In the genomic region with DNA sequence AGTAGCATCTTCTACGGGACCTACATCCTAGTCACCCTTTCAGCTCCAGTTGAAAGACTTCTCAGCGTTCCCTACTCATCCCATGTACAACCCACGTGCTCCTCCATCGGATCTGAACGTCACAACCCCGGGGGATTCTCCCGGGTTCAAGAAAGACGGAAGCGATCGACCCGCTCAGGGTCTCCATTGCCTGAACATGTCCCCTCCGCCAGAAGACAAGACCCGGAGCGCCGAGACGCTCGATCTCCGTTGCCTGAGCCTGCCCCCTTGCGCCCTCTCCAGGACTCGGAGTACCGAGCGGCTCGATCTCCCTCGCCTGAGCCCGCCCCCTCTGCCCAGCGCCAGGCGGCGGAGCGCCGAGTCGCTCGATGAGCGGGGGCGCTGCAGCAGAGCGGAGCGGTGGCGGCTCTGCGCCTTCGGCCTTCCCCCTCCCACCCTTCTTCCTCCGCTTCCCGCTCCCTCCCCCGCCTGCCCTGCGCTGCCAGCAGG, we compare ENCODE assay signal across 8 mouse cellular contexts. TPM values are rescaled to one million over a fixed set of nuclear protein-coding genes. Genes with fewer than 3 reads are reported as not detected.
A peak's percentile ranks its signal among the peaks of the same experiment; 100 is the strongest.
DNase-seq lines count a peak whose midpoint lies in the region; ATAC-seq and TF ChIP-seq lines count a peak whose summit lies in the region.

A gene (plus strand): TSS at position 256 of the 489 bp plus-strand sequence.

- WGBS in cerebellum, adult 2 months = under 1% methylated on average over 42 of the region's 43 CpGs
- under 1% methylated on average over 38 of the region's 43 CpGs for WGBS in forebrain, postnatal 0 days
- 0% methylated on average over 25 of the region's 43 CpGs for WGBS in lung, postnatal 0 days

- DNase-seq in MEL (ENCODE audit: low read depth, low spot score) = peak; percentile 96
- DNase-seq in cerebellum, adult 2 months = peak; percentile 93 to 94
- peak; percentile 97 for DNase-seq in forebrain, postnatal 0 days
- DNase-seq in layer of hippocampus, adult 9-11 months = peak; percentile 92
- peak; percentile 97 for DNase-seq in lung, postnatal 0 days (ENCODE audit: low spot score)
- peak; percentile 88 for DNase-seq in ovary, postnatal 14 days (ENCODE audit: low spot score)
- DNase-seq in thymus, postnatal 14 days = peak; percentile 97

- no peaks in the 10 kb centered on the region for H3K9me3 ChIP-seq in MEL (replicated peaks; ENCODE audit: insufficient read depth, low read length)
- H3K9me3 ChIP-seq in forebrain, postnatal 0 days (ENCODE audit: low read length) = no peaks in the 10 kb centered on the region
- H3K9me3 ChIP-seq in lung, postnatal 0 days (ENCODE audit: low read length) = no peaks in the 10 kb centered on the region

- no peaks in the 10 kb centered on the region; the same call in 1 of the 2 replicates for H3K79me2 ChIP-seq in MEL (ENCODE audit: control insufficient read depth, insufficient read depth, low read length, poor library complexity)

- peaks cover 2 to 5% of the 10 kb centered on the region in 2 experiments; a peak in 3 of 4 replicates for H3K4me1 ChIP-seq in MEL (ENCODE audit: control insufficient read depth in 1 of 2, insufficient read depth in 2 of 2, low read length in 2 of 2)
- H3K4me1 ChIP-seq in cerebellum, adult 2 months (ENCODE audit: control insufficient read depth, insufficient read depth, low read length) = no peaks in the 10 kb centered on the region
- H3K4me1 ChIP-seq in forebrain, postnatal 0 days (ENCODE audit: insufficient read depth) = peaks cover 2% of the 10 kb centered on the region; the same call in 1 of the 2 replicates
- H3K4me1 ChIP-seq in lung, postnatal 0 days (ENCODE audit: insufficient read depth, low read depth, low read length) = no peaks in the 10 kb centered on the region

- peak within 1 kb of the TSS; percentile 84 for H3K9ac ChIP-seq in MEL (ENCODE audit: control insufficient read depth, low read depth, low read length, poor library complexity, severe bottlenecking)
- peak within 1 kb of the TSS; percentile 94 for H3K9ac ChIP-seq in forebrain, postnatal 0 days
- peak within 1 kb of the TSS; percentile 97 for H3K9ac ChIP-seq in lung, postnatal 0 days (replicated peaks; ENCODE audit: low read depth)

- peak in 1 of 3 experiments; percentile 18; a peak in 1 of 6 replicates for TF ChIP-seq CTCF in MEL (IDR thresholded peaks at IDR 0.05 in 2 of 3, conservative IDR thresholded peaks at IDR 0.05 in 1 of 3; ENCODE audit: control insufficient read depth in 1 of 3, insufficient read depth in 1 of 3, low read depth in 2 of 3, low read length in 3 of 3, poor library complexity in 1 of 3, severe bottlenecking in 1 of 3)
- no peak for TF ChIP-seq CTCF in cerebellum, adult 2 months (IDR thresholded peaks at IDR 0.05; ENCODE audit: borderline replicate concordance, insufficient read depth, low read depth, low read length)
- TF ChIP-seq CTCF in forebrain, postnatal 0 days (IDR thresholded peaks at IDR 0.05; ENCODE audit: low read depth) = peak; percentile 81
- peak; percentile 80 for TF ChIP-seq CTCF in lung, postnatal 0 days (IDR thresholded peaks at IDR 0.05)

- H3K27ac ChIP-seq in MEL (ENCODE audit: control insufficient read depth, low read depth, low read length) = peak within 1 kb of the TSS; percentile 51
- peak within 1 kb of the TSS; percentile 67 for H3K27ac ChIP-seq in cerebellum, adult 2 months (ENCODE audit: insufficient read depth, low read length)
- peak within 1 kb of the TSS; percentile 92 for H3K27ac ChIP-seq in forebrain, postnatal 0 days (ENCODE audit: low read depth, low read length)
- peak within 1 kb of the TSS; percentile 87 for H3K27ac ChIP-seq in lung, postnatal 0 days (ENCODE audit: low read length)

- H3K4me3 ChIP-seq in MEL (ENCODE audit: control insufficient read depth in 1 of 2, insufficient read depth in 1 of 2, low read depth in 2 of 2, low read length in 2 of 2) = peak within 1 kb of the TSS; percentile 71 to 72
- peak within 1 kb of the TSS; percentile 88 for H3K4me3 ChIP-seq in cerebellum, adult 2 months (replicated peaks; ENCODE audit: insufficient read depth, low read depth, low read length)
- H3K4me3 ChIP-seq in forebrain, postnatal 0 days (ENCODE audit: low read depth, low read length) = peak within 1 kb of the TSS; percentile 100
- H3K4me3 ChIP-seq in lung, postnatal 0 days (ENCODE audit: low read depth, low read length) = peak within 1 kb of the TSS; percentile 82

- TF ChIP-seq EP300 in MEL (IDR thresholded peaks at IDR 0.05; ENCODE audit: low read depth in 1 of 2, low read length in 2 of 2) = no peak
- no peak for TF ChIP-seq EP300 in lung, postnatal 0 days (IDR thresholded peaks at IDR 0.05)

- no peak for TF ChIP-seq RAD21 in MEL (IDR thresholded peaks at IDR 0.05; ENCODE audit: low read depth, low read length)

- peaks cover 0 to 4% of the 10 kb centered on the region in 2 experiments; a peak in 2 of 4 replicates for H3K36me3 ChIP-seq in MEL (ENCODE audit: control insufficient read depth in 1 of 2, insufficient read depth in 2 of 2, low read length in 2 of 2)
- peaks cover 9% of the 10 kb centered on the region for H3K36me3 ChIP-seq in forebrain, postnatal 0 days (ENCODE audit: insufficient read depth)
- peaks cover 8% of the 10 kb centered on the region; the same call in 1 of the 2 replicates for H3K36me3 ChIP-seq in lung, postnatal 0 days (ENCODE audit: insufficient read depth, low read length)

- peak; percentile 97 for ATAC-seq in forebrain, postnatal 0 days
- peak; percentile 89 to 91 for ATAC-seq in hematopoietic stem cell, adult 5-6 weeks (replicated peaks in 1 of 2; ENCODE audit: insufficient read depth in 1 of 2, low FRiP score in 2 of 2, low TSS enrichment in 1 of 2, low read depth in 1 of 2, poor library complexity in 2 of 2, severe bottlenecking in 2 of 2)
- peak; percentile 98 for ATAC-seq in lung, postnatal 0 days

- H3K4me2 ChIP-seq in forebrain, postnatal 0 days (ENCODE audit: low read depth) = peak within 1 kb of the TSS; percentile 60
- H3K4me2 ChIP-seq in lung, postnatal 0 days (replicated peaks; ENCODE audit: low read depth, low read length) = peak within 1 kb of the TSS; percentile 65

- H3K27me3 ChIP-seq in MEL (ENCODE audit: control insufficient read depth in 1 of 2, insufficient read depth in 2 of 2, low read length in 2 of 2) = no peaks in the 10 kb centered on the region
- no peaks in the 10 kb centered on the region for H3K27me3 ChIP-seq in cerebellum, adult 2 months (ENCODE audit: control insufficient read depth, insufficient read depth, low read length)
- H3K27me3 ChIP-seq in forebrain, postnatal 0 days (ENCODE audit: insufficient read depth, low read length) = no peaks in the 10 kb centered on the region
- H3K27me3 ChIP-seq in lung, postnatal 0 days (replicated peaks; ENCODE audit: insufficient read depth, low read length) = no peaks in the 10 kb centered on the region

- TF ChIP-seq POLR2A in MEL (IDR thresholded peaks at IDR 0.05; ENCODE audit: control insufficient read depth in 1 of 2, insufficient read depth in 1 of 2, low read depth in 1 of 2, low read length in 2 of 2, poor library complexity in 1 of 2) = peak; percentile 67 to 95
- peak; percentile 78 for TF ChIP-seq POLR2A in cerebellum, adult 2 months (IDR thresholded peaks at IDR 0.05; ENCODE audit: borderline replicate concordance, insufficient read depth, low read length)

TF ChIP-seq in MEL, 35 proteins besides CTCF, POLR2A, EP300 and RAD21 (continues in another document):
- TF ChIP-seq BHLHE40 (IDR thresholded peaks at IDR 0.05; ENCODE audit: borderline replicate concordance, low read depth, low read length) (peak; percentile 14; the same call in 1 of the 2 replicates), MYB (IDR thresholded peaks at IDR 0.05; ENCODE audit: low read depth, low read length) (no peak), TCF12 (IDR thresholded peaks at IDR 0.05; ENCODE audit: low read depth, low read length) (peak; percentile 73; the same call in 1 of the 2 replicates), GABPA (IDR thresholded peaks at IDR 0.05; ENCODE audit: low read depth, low read length) (no peak), MAX (IDR thresholded peaks at IDR 0.05; ENCODE audit: low read length) (peak; percentile 86), TBP (IDR thresholded peaks at IDR 0.05; ENCODE audit: low read depth, low read length) (peak; percentile 59), NELFE (IDR thresholded peaks at IDR 0.05; ENCODE audit: low read depth, low read length) (peak; percentile 84), GATA1 (IDR thresholded peaks at IDR 0.05; ENCODE audit: low read depth, low read length) (0 out of 2 replicates have a peak, but pooled peaks have one; percentile 5), UBTF (IDR thresholded peaks at IDR 0.05; ENCODE audit: borderline replicate concordance, insufficient read depth, low read depth, low read length) (0 out of 2 replicates have a peak, but pooled peaks have one; percentile 77), ZC3H11A (IDR thresholded peaks at IDR 0.05; ENCODE audit: low read depth, low read length) (no peak), MAZ (IDR thresholded peaks at IDR 0.05; ENCODE audit: low read depth, low read length) (peak; percentile 98; the same call in 1 of the 2 replicates), ZNF384 (IDR thresholded peaks at IDR 0.05; ENCODE audit: low read depth, low read length) (peak; percentile 25; the same call in 1 of the 2 replicates), TAL1 (IDR thresholded peaks at IDR 0.05; ENCODE audit: low read length) (no peak), ZKSCAN1 (IDR thresholded peaks at IDR 0.05; ENCODE audit: low read depth, low read length) (no peak), SIN3A (IDR thresholded peaks at IDR 0.05; ENCODE audit: low read length) (peak; percentile 92), USF2 (IDR thresholded peaks at IDR 0.05; ENCODE audit: borderline replicate concordance in 1 of 2, insufficient read depth in 1 of 2, low read depth in 1 of 2, low read length in 2 of 2) (no peak), RCOR1 (IDR thresholded peaks at IDR 0.05; ENCODE audit: low read depth, low read length) (no peak; the same call in 1 of the 2 replicates), JUND (IDR thresholded peaks at IDR 0.05; ENCODE audit: low read depth, low read length) (no peak), MEF2A (IDR thresholded peaks at IDR 0.05; ENCODE audit: extremely low read depth, insufficient replicate concordance, low read depth, low read length, poor library complexity, severe bottlenecking) (no peak), ELF1 (IDR thresholded peaks at IDR 0.05; ENCODE audit: low read depth, low read length) (peak; percentile 70), KAT2A (conservative IDR thresholded peaks at IDR 0.05; ENCODE audit: low read depth, low read length) (no peak)

RNA-seq across cellular contexts. Expression of the gene that starts here (rescaled TPM):
- 9.6 and 11.8 TPM in 2 replicates for total RNA-seq in MEL (2012; rRNA removed)
- 10 to 100 TPM in 1 of 2 experiments, not detected in 1; 17.1 TPM for polyA plus RNA-seq in MEL (2012; ENCODE audit: insufficient read depth in 1 of 2, insufficient read length in 2 of 2, low read depth in 1 of 2, low replicate concordance in 2 of 2, missing spikeins in 1 of 2)
- 73.3 and 75.2 TPM in 2 replicates for polyA plus RNA-seq in cerebellum, adult 2 months (2012; rRNA removed)
- total RNA-seq in forebrain, postnatal 0 days (2014; rRNA removed) = 34.9 and 40.0 TPM in 2 replicates
- 64.0 and 79.1 TPM in 2 replicates for polyA plus RNA-seq in forebrain, postnatal 0 days (2015; fragmentation: Nextera tagmentation; extraction: Ambion mirVana)
- total RNA-seq in hematopoietic stem cell, adult 5-6 weeks (2017) = 24.1 and 24.7 TPM in 2 replicates
- 45.1 and 50.6 TPM in 2 replicates for polyA plus RNA-seq in lung, postnatal 0 days (2015; fragmentation: Nextera tagmentation; extraction: Ambion mirVana)

Comparison
In these comparisons a context has a peak if more than half of its experiments do, and no peak if none do; other contexts are left out.
1. Peak in every context shown above with its lines: DNase-seq, ATAC-seq, H3K4me3 ChIP-seq and H3K27ac ChIP-seq.